Mouse (Mus musculus): ENCODE measurements at regions not wholly inside any gene's neighbourhood (a gene's known extent, or its start where the extent isn't known, plus 50 kb on each side); places are given as distances from the start of the nearest gene placed in this dataset.
"Not testable (repeated sequence)": the region's sequence is repeated elsewhere in the genome, so short reads cannot be mapped to it uniquely, and the experiment has no call there.

GRCm38 (mm10) chr14:14478159-14478558 lies 77.1 kb downstream of the Olfr721-ps1 start:
- ATAC-seq (replicated peaks; ENCODE audit: poor library complexity), result peak; percentile 90

- peak; percentile 89 for ATAC-seq (replicated peaks; ENCODE audit: poor library complexity)
These were observed 80.7 kb downstream of the Olfr721-ps1 start for GRCm38 (mm10) chr14:14481840-14482239.

GRCm38 (mm10) chr14:14486356-14486755 lies 85.3 kb downstream of the Olfr721-ps1 start:
- no peak for ATAC-seq (replicated peaks; ENCODE audit: poor library complexity)

- no peak for ATAC-seq (replicated peaks; ENCODE audit: poor library complexity)
These were observed 89.4 kb downstream of the Olfr721-ps1 start for GRCm38 (mm10) chr14:14490501-14490900.

GRCm38 (mm10) chr14:14492041-14492440 lies 90.9 kb downstream of the Olfr721-ps1 start:
- ATAC-seq (replicated peaks; ENCODE audit: poor library complexity), result no peak

- ATAC-seq (replicated peaks; ENCODE audit: poor library complexity), result no peak
These were observed 110.8 kb downstream of the Olfr721-ps1 start for GRCm38 (mm10) chr14:14511927-14512326.

GRCm38 (mm10) chr14:14513056-14513455 lies 112.0 kb downstream of the Olfr721-ps1 start:
- no peak for ATAC-seq (replicated peaks; ENCODE audit: poor library complexity)

GRCm38 (mm10) chr14:14513498-14513897 lies 112.4 kb downstream of the Olfr721-ps1 start:
- peak; percentile 53 for ATAC-seq (replicated peaks; ENCODE audit: poor library complexity)

GRCm38 (mm10) chr14:14514440-14515172 lies 113.5 kb downstream of the Olfr721-ps1 start:
- peak; percentile 59 for ATAC-seq (replicated peaks; ENCODE audit: poor library complexity)

GRCm38 (mm10) chr14:14515363-14515762 lies 114.3 kb downstream of the Olfr721-ps1 start:
- peak; percentile 59 for ATAC-seq (replicated peaks; ENCODE audit: poor library complexity)

GRCm38 (mm10) chr14:14515918-14516317 lies 114.8 kb downstream of the Olfr721-ps1 start:
- ATAC-seq (replicated peaks; ENCODE audit: poor library complexity), result no peak

GRCm38 (mm10) chr14:14518027-14518426 lies 116.9 kb downstream of the Olfr721-ps1 start:
- no peak for ATAC-seq (replicated peaks; ENCODE audit: poor library complexity)

- no peak for ATAC-seq (replicated peaks; ENCODE audit: poor library complexity)
These were observed 117.7 kb downstream of the Olfr721-ps1 start for GRCm38 (mm10) chr14:14518841-14519240.

- peak; percentile 83 for ATAC-seq (replicated peaks; ENCODE audit: poor library complexity)
These were observed 119.1 kb downstream of the Olfr721-ps1 start for GRCm38 (mm10) chr14:14520195-14520594.

GRCm38 (mm10) chr14:14521331-14521730 lies 120.2 kb downstream of the Olfr721-ps1 start:
- not testable (repeated sequence) for ATAC-seq (replicated peaks; ENCODE audit: poor library complexity)

GRCm38 (mm10) chr14:14525225-14525624 lies 124.1 kb downstream of the Olfr721-ps1 start:
- ATAC-seq (replicated peaks; ENCODE audit: poor library complexity), result peak; percentile 23; the same call in 1 of the 2 replicates

- no peak for ATAC-seq (replicated peaks; ENCODE audit: poor library complexity)
These were observed 127.3 kb downstream of the Olfr721-ps1 start for GRCm38 (mm10) chr14:14528437-14528836.

- peak; percentile 63 for ATAC-seq (replicated peaks; ENCODE audit: poor library complexity)
These were observed 140.1 kb downstream of the Olfr721-ps1 start for GRCm38 (mm10) chr14:14541206-14541605.

GRCm38 (mm10) chr14:14541705-14542104 lies 140.6 kb downstream of the Olfr721-ps1 start:
- ATAC-seq (replicated peaks; ENCODE audit: poor library complexity), result no peak

GRCm38 (mm10) chr14:14544236-14544635 lies 143.1 kb downstream of the Olfr721-ps1 start:
- ATAC-seq (replicated peaks; ENCODE audit: poor library complexity), result no peak

GRCm38 (mm10) chr14:14552201-14552600 lies 149.9 kb upstream of the Slc4a7 start:
- ATAC-seq (replicated peaks; ENCODE audit: poor library complexity), result no peak

- ATAC-seq (replicated peaks; ENCODE audit: poor library complexity), result 0 out of 2 replicates have a peak, but pooled peaks have one; percentile 37
These were observed 127.2 kb upstream of the Slc4a7 start for GRCm38 (mm10) chr14:14574851-14575250.

GRCm38 (mm10) chr14:14591939-14592338 lies 110.1 kb upstream of the Slc4a7 start:
- ATAC-seq (replicated peaks; ENCODE audit: poor library complexity), result no peak

Data from megakaryocyte progenitor cell, adult 5-6 weeks (primary cell).